Mouse (Mus musculus) heart, embryonic 10.5 days (tissue): ENCODE measurements around the gene Cobl. TPM values are rescaled to one million over a fixed set of nuclear protein-coding genes. Genes with fewer than 3 reads are reported as not detected.

ENCODE experiments used
- DNase-seq: peaks from one replicate; pipeline ENCODE4 v3.0.0-alpha.2; 2017; ENCODE audit warnings: low spot score
- H3K27ac ChIP-seq: fragments of 300-500 bp; sonication (generic); 2 replicates; pipeline ENCODE4 v1.5.1; 2016; ENCODE audit warnings: mild to moderate bottlenecking
- H3K27me3 ChIP-seq: fragments of 300-500 bp; sonication (generic); 2 replicates; pipeline ENCODE4 v1.6.1; 2016; ENCODE audit warnings: mild to moderate bottlenecking; ENCODE audit not compliant: poor library complexity, insufficient read depth, severe bottlenecking
- H3K36me3 ChIP-seq: fragments of 300-500 bp; sonication (generic); 2 replicates; pipeline ENCODE4 v1.6.1; 2016; ENCODE audit warnings: mild to moderate bottlenecking, moderate library complexity
- H3K4me1 ChIP-seq: fragments of 300-500 bp; sonication (generic); 2 replicates; pipeline ENCODE4 v1.6.1; 2016; ENCODE audit warnings: mild to moderate bottlenecking
- H3K4me3 ChIP-seq: fragments of 300-500 bp; sonication (generic); 2 replicates; pipeline ENCODE4 v1.5.1; 2016; ENCODE audit warnings: mild to moderate bottlenecking, moderate library complexity
- H3K9me3 ChIP-seq: fragments of 300-500 bp; sonication (generic); 2 replicates; pipeline ENCODE4 v1.6.1; 2016; ENCODE audit warnings: mild to moderate bottlenecking, moderate library complexity
- WGBS: fragments of 180-500 bp; shearing (Covaris S2); methylation state at CpG from one replicate; pipeline ENCODE4 v1.1.7; 2016; 5-methylcytosine and 5-hydroxymethylcytosine counted together
- polyA plus RNA-seq: library from polyadenylated mRNA; unstranded; fragments of >200 nt; fragmentation: Nextera tagmentation; extraction: Ambion mirVana; gene quantifications from 2 replicates; pipeline ENCODE4 v1.2.1, GENCODE M21; 2016

Cobl gene
- polyA plus RNA-seq, 1 experiment from 2014 or later = 19.8 TPM

DNA sequence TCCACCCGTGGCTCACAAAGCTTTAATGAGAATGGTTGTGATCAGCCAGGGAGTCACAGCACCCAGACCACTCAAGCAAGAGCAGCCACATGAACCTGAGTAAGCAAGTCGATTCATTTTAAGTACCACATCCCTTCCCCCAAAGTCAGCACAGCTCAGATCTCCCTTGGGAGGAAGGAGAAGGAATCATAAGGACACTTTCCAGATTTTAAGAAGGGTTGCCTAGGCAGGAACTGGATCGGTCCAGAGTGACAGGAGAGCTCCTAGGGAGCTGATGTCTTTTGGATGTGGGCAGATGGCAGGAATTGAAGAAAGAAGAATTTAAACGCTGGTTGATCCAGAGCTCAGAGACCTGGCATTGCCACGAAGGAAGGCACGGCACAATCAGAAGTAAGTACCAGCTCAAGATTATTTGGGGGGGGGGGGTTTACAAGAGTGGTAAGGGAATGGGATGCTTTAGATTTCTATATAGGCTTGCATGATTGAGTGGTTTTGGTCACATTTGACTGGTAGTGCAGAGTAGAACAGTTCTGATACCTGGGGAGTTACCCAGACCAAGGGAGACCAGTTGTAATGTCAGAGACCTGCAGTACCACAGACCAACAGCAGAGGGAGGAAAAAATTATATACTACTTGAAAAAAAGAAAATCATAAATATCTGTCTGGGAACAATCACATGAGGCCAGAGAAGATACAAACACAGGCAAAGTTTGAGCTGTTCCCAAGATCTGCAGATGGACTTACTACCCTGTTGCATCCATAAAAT lies 150.3 kb downstream of the Cobl start:
- 74% methylated on average over 6 of the region's 6 CpGs for WGBS
- no peak for DNase-seq
- no peaks in the 10 kb centered on the region for H3K27me3 ChIP-seq

DNA sequence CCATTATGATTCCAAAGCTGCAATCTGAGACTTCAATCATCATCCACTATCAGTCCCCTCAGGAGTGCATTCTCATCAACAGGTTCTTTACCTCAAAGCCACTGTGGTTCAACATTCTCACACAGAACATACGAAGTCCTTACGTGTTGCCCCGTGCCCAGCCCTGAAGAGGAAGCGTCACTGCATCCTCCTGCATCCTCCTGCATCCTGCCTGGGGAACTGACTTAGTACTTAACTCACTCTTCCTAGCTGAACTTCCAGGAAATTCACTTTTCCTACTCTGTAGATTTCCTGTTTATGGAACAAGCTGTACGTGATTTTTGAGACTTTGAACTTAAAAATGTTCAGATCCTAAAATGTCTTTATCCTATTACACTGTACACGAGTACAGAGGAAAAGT lies 153.3 kb downstream of the Cobl start:
- no peak overlapping the region for H3K27ac ChIP-seq
- 72% methylated on average over 6 of the region's 6 CpGs for WGBS
- peaks cover 15% of the 10 kb centered on the region for H3K4me1 ChIP-seq
- no peaks in the 10 kb centered on the region for H3K36me3 ChIP-seq
- no peak for DNase-seq
- H3K4me3 ChIP-seq = no peak overlapping the region
- no peaks in the 10 kb centered on the region for H3K27me3 ChIP-seq
- no peaks in the 10 kb centered on the region for H3K9me3 ChIP-seq

More for the DNA sequence above, 150.3 kb downstream of the Cobl start:
- H3K4me3 ChIP-seq = no peak overlapping the region
- H3K4me1 ChIP-seq = peaks cover 11% of the 10 kb centered on the region
- no peak overlapping the region for H3K27ac ChIP-seq
- no peaks in the 10 kb centered on the region for H3K36me3 ChIP-seq
- no peaks in the 10 kb centered on the region for H3K9me3 ChIP-seq

DNA sequence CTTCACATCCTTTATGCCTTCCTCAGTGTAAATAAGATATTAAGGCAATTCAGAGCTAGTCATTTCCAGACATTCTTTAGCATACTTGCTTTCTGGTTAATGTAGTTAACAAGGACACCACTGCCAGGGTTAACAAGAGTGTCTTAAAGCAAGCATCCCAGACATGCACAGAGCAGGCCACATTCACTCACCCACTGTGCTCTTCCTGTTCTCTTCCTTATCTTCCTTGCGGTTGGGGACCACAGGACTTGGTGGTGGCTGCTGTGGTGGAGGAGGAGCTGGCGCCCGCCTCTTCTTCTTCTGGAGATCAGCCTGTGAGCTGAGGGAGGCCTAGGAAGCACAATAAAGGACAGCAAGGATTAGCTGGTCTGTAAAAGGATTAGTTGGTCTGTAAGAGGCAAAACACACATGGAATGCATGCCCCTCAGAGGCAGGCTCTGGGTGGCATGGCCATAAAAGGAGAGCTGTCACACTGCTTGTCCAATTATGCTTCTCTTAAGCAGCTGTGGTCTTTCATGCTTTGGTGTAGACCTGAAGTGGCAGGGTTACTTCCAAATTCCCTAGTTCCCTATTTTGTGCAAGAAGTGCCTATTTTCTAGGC lies 155.2 kb downstream of the Cobl start:
- Histone ChIP-seq H3K36me3 (no peaks in the 10 kb centered on the region), H3K9me3 (no peaks in the 10 kb centered on the region), H3K27me3 (no peaks in the 10 kb centered on the region), H3K4me1 (peaks cover 12% of the 10 kb centered on the region), H3K4me3 (peak overlapping the region; percentile 15; the same call in 1 of the 2 replicates), H3K27ac (peak overlapping the region; percentile 72)
- DNase-seq = no peak
- WGBS = 24% methylated on average over 3 of the region's 3 CpGs

DNA sequence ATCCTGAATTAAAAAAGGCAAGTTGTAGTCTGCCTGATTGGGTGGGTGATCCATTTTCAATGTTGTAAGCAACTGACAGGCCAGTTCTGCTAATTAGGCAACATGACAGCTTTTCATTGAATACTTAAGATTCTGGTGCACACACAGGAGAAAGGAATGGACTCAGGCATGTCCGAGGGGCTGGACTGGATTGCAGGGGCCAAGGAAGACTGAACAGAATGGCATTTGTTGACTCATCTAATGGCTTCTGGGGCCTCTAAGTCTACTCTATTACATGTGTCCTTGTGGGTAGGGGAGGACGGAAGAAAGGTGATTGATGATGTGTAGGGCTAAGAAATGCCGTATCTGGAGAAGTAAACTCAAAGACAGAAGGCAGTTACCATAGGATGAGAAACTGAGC lies 159.9 kb downstream of the Cobl start:
- no peaks in the 10 kb centered on the region for H3K36me3 ChIP-seq
- H3K4me1 ChIP-seq = peaks cover 8% of the 10 kb centered on the region
- DNase-seq = no peak
- H3K9me3 ChIP-seq = no peaks in the 10 kb centered on the region
- no peak overlapping the region for H3K27ac ChIP-seq
- no peak overlapping the region for H3K4me3 ChIP-seq
- 69% methylated on average over 3 of the region's 3 CpGs for WGBS
- H3K27me3 ChIP-seq = no peaks in the 10 kb centered on the region

DNA sequence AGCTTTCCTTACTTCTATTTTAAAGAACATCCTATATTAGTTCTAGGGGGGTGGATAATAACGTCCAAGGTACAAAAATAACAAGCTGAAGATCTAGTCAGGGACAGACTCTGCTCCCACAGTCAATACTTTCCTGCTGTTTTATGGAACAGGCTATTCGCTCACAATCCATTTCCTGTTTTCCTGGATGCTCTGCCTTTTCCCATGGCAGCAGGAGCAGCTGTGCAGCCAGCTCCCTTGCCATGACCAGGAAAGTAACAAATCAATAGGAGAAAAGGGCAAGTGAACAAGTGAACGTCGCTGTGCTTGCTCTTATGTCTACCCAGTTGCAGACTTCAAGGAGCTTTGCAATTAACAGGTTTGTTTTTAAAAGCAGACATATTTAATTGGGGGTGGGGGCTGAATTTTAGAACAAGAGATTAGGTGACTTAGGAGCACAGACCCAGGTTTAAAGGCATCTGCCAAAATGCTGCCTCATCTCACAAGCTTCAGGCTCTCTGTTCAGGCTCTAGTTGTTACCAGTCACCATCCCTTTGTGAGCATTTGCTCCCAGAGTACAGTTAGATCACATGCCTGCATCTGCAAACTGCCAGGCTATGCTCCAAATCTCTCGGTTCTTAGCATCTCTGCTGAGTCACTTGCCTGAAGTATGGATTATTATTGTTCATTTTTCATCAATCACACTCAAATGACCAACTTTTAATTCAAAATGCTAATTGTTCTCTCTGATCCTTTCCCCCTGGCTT lies 164.9 kb downstream of the Cobl start:
- Histone ChIP-seq H3K27me3 (no peaks in the 10 kb centered on the region), H3K4me1 (no peaks in the 10 kb centered on the region), H3K27ac (no peak overlapping the region), H3K9me3 (no peaks in the 10 kb centered on the region), H3K36me3 (no peaks in the 10 kb centered on the region), H3K4me3 (no peak overlapping the region)
- 54% methylated on average over 5 of the region's 5 CpGs for WGBS
- no peak for DNase-seq

DNA sequence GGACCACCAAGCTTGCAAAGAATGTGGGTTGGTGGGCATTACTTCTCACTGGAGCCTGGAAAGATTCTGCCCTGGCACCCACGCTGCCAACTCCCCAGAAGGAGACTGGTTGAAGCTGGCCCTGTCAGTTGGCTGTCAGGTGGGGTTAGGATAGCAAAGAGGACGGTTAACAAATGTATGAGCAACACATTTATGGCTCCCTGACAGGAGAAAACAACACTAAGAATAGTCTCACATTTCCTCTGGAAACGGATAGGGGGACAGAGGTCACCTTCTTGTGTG lies 173.2 kb downstream of the Cobl start:
- peak overlapping the region; percentile 47; the same call in 1 of the 2 replicates for H3K27ac ChIP-seq
- WGBS = 28% methylated on average over 3 of the region's 3 CpGs
- H3K36me3 ChIP-seq = no peaks in the 10 kb centered on the region
- no peaks in the 10 kb centered on the region for H3K9me3 ChIP-seq
- no peak for DNase-seq
- H3K27me3 ChIP-seq = no peaks in the 10 kb centered on the region
- no peaks in the 10 kb centered on the region for H3K4me1 ChIP-seq
- H3K4me3 ChIP-seq = no peak overlapping the region

DNA sequence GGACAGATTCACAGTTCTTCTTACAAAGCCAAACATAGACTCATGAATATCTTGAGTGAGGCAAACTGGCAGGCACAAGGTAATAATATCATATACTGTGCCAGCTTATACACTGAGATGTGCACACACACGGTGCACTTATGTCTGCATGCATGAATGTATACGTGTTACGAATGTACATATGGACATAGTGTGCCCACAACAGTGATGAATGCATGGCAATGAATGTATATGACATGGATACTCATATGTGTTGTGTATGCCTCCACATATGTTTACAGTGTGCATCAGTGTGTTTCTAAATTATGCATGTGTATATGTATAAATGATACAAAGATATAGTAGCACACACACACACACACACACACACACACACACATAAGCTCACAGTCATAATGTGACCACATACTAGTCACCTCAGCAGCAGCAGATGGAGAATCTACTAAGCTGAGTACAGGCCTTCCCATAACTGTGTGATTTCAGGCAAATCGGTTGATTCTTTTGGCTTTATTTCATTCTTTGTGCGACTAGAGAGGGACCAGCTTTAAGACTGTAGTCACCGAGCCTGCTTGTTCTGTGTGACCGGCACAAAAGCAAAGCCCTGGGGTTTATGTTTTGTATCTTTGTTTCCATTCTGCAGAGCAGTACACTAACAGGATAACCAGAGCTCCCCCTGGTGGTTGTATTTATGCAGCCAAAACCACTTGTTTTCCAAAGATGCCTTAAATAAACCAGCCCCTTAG lies 173.7 kb downstream of the Cobl start:
- Histone ChIP-seq H3K4me1 (no peaks in the 10 kb centered on the region), H3K27ac (peak overlapping the region; percentile 47; the same call in 1 of the 2 replicates), H3K9me3 (no peaks in the 10 kb centered on the region), H3K4me3 (no peak overlapping the region), H3K27me3 (no peaks in the 10 kb centered on the region), H3K36me3 (no peaks in the 10 kb centered on the region)
- 47% methylated on average over 7 of the region's 7 CpGs for WGBS
- no peak for DNase-seq

DNA sequence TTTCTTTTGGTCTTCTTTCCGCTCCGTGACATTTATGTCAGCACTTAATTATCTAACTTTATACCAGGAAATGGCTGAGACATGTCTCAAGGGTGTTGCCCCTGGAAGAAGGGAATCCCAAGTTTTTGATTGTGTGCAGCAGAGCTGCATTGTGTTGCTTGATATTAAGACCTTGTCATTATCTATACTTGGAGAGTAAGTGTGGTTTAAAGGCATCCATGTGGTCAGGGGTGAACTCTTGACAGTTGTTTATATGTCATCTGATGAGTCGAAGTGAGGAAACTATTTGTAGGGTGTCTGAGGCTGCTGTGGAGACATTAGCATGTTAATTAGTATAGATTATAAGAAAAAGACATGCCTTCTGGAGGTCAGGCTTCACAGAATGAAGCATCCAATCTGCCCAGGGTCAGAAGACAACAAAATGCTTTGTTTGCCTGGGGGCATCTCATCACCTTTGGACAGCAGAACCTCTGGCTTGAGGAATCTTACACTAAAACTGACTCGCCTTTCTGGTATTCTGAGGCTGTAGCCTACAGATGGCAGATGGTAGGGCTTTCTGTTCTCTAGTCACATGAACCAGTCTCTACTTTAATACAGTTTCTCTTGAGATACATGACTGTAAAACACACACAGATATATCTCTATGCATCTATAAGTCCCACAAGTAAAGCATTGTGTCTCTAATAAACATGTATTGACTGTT lies 179.3 kb downstream of the Cobl start:
- WGBS = 83% methylated on average over 4 of the region's 4 CpGs
- H3K9me3 ChIP-seq = no peaks in the 10 kb centered on the region
- no peaks in the 10 kb centered on the region for H3K4me1 ChIP-seq
- no peaks in the 10 kb centered on the region for H3K27me3 ChIP-seq
- no peak overlapping the region for H3K4me3 ChIP-seq
- no peak overlapping the region for H3K27ac ChIP-seq
- no peaks in the 10 kb centered on the region for H3K36me3 ChIP-seq
- no peak for DNase-seq

DNA sequence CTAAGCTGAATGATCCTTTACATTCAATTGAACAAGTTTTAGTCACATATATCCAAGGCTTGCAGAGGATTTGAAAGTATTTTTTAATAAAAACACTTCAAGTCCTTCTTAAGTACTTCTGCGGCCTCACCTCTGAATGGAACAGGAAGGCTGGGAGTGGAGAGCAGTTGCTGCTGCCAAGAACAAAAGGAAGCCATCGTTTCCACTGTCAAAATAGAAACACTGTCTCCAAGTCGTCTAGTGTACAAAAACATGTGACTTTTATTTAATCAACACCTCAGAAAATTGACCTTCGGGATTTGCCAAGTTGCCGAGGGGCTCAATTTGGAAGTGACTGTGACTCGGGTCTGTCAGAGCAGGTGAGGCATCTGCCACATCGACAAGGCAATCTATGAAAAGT lies 184.0 kb downstream of the Cobl start:
- Histone ChIP-seq H3K27ac (no peak overlapping the region), H3K4me3 (no peak overlapping the region), H3K4me1 (no peaks in the 10 kb centered on the region), H3K9me3 (no peaks in the 10 kb centered on the region), H3K27me3 (no peaks in the 10 kb centered on the region), H3K36me3 (no peaks in the 10 kb centered on the region)
- WGBS = 62% methylated on average over 7 of the region's 7 CpGs
- DNase-seq = no peak

DNA sequence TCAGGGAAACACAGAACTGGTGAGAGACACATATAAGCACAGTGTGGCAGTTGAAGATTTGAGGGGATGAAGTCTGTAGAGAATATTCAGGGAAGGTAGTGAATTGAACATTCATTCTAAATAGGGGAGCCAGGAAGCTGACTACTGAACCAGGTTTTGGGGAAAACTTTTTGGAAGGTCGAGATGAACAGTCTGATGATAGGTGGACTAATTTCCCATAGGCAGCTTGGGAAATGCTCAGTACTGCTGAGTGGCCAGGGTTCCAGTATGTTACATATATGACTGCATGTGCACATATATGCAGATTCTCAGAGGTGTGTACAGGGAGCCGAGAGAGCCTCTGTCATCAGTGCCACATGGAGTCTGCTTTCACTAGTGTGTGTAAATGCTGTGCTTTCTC lies 190.5 kb downstream of the Cobl start:
- no peaks in the 10 kb centered on the region for H3K4me1 ChIP-seq
- WGBS = 81% methylated on average over 2 of the region's 2 CpGs
- no peaks in the 10 kb centered on the region for H3K36me3 ChIP-seq
- H3K4me3 ChIP-seq = no peak overlapping the region
- H3K9me3 ChIP-seq = no peaks in the 10 kb centered on the region
- DNase-seq = no peak
- H3K27ac ChIP-seq = no peak overlapping the region
- no peaks in the 10 kb centered on the region for H3K27me3 ChIP-seq

DNA sequence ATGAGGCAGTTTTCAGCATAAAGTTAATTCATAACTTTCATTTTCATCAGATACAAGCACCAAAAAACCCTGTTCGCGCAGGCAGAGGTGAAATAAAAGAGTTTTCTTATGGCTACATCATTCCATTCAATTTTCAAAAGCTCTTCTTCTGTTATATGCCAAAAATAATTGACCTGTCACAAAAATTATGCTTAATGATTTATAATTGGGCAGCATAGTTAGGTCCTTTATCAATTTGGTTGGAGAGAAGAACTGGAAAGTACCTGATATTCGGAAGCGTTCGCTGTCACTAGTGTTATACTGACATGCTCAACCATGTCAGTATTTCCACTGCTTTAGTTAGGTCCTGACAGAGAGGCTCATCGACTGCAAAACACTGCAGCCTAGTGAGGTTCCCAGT lies 191.0 kb downstream of the Cobl start:
- H3K9me3 ChIP-seq = no peaks in the 10 kb centered on the region
- WGBS = 86% methylated on average over 6 of the region's 6 CpGs
- no peaks in the 10 kb centered on the region for H3K36me3 ChIP-seq
- H3K4me1 ChIP-seq = no peaks in the 10 kb centered on the region
- H3K4me3 ChIP-seq = no peak overlapping the region
- DNase-seq = no peak
- no peaks in the 10 kb centered on the region for H3K27me3 ChIP-seq
- H3K27ac ChIP-seq = no peak overlapping the region

DNA sequence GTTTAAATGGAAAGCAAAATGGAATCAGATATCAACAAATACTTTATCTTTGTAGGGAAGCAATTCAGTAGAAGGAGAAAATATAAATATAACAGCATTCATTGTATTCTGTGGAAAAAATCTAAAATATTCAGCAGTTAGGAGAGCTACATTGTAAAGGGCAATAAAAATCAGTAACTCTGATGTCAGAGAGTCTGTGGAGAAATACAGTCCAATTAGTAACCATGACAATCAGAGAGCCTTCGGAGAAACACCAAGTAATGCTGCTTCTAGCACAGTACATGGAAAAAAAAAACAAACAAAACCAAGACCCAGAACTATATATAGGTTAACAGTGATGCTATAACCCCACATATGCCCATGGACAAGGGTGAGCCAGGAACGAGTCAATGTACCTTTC lies 206.3 kb downstream of the Cobl start:
- Histone ChIP-seq H3K27ac (no peak overlapping the region), H3K36me3 (no peaks in the 10 kb centered on the region), H3K4me1 (no peaks in the 10 kb centered on the region; the same call in 1 of the 2 replicates), H3K27me3 (no peaks in the 10 kb centered on the region), H3K9me3 (no peaks in the 10 kb centered on the region), H3K4me3 (no peak overlapping the region)
- no peak for DNase-seq
- WGBS = 76% methylated on average over 2 of the region's 2 CpGs
